Mouse (Mus musculus) limb, embryonic 14.5 days (tissue): ENCODE data around the gene Ptdss2. TPM values are rescaled to one million over a fixed set of nuclear protein-coding genes. Genes with fewer than 3 reads are reported as not detected.
A peak's percentile ranks its signal among the peaks of the same experiment; 100 is the strongest.

Experiments used
- ATAC-seq: fragments of 200-750 bp; cut with Nextera tagmentation; 2 replicates; pipeline ENCODE4 v1.8.0; 2017; ENCODE audit warnings: low read depth, moderate number of reproducible peaks, moderate TSS enrichment; ENCODE audit not compliant: low FRiP score
- DNase-seq: peaks from one replicate; pipeline ENCODE4 v3.0.0-alpha.2; 2015; ENCODE audit warnings: low spot score
- H3K27ac ChIP-seq: fragments of 300-500 bp; sonication (generic); replicated peaks from 2 replicates; pipeline ENCODE4 v1.5.1; 2014; ENCODE audit warnings: low read depth, mild to moderate bottlenecking, low read length, moderate library complexity, mixed read lengths
- H3K27me3 ChIP-seq: fragments of 300-500 bp; sonication (generic); 2 replicates; pipeline ENCODE4 v1.6.1; 2014; ENCODE audit warnings: low read length, mixed read lengths; ENCODE audit not compliant: control insufficient read depth, insufficient read depth
- H3K36me3 ChIP-seq: fragments of 300-500 bp; sonication (generic); 2 replicates; pipeline ENCODE4 v1.6.1; 2014; ENCODE audit warnings: mild to moderate bottlenecking, low read length, moderate library complexity, mixed read lengths; ENCODE audit not compliant: control insufficient read depth, insufficient read depth
- H3K4me1 ChIP-seq: fragments of 300-500 bp; sonication (generic); 2 replicates; pipeline ENCODE4 v1.6.1; 2014; ENCODE audit warnings: antibody characterized with exemption, low read length, mixed read lengths; ENCODE audit not compliant: control insufficient read depth, insufficient read depth
- H3K4me2 ChIP-seq: fragments of 300-500 bp; sonication (generic); replicated peaks from 2 replicates; pipeline ENCODE4 v1.6.1; 2014; ENCODE audit warnings: low read depth, mild to moderate bottlenecking, low read length, moderate library complexity; ENCODE audit not compliant: severe bottlenecking
- H3K4me3 ChIP-seq: fragments of 300-500 bp; sonication (generic); replicated peaks from 2 replicates; pipeline ENCODE4 v1.5.1; 2014; ENCODE audit warnings: low read length
- H3K9ac ChIP-seq: fragments of 300-500 bp; sonication (generic); 2 replicates; pipeline ENCODE4 v1.6.1; 2014; ENCODE audit warnings: mild to moderate bottlenecking, low read depth, low read length, moderate library complexity; ENCODE audit not compliant: severe bottlenecking
- H3K9me3 ChIP-seq: fragments of 300-500 bp; sonication (generic); 2 replicates; pipeline ENCODE4 v1.6.1; 2016; ENCODE audit warnings: low read length; ENCODE audit not compliant: control insufficient read depth
- POLR2A ChIP-seq: fragments of 200-500 bp; IDR thresholded peaks from 2 replicates; pipeline ENCODE4 v1.8.0; 2012; ENCODE audit warnings: inconsistent platforms, mild to moderate bottlenecking, moderate library complexity, borderline replicate concordance; ENCODE audit not compliant: insufficient read depth, insufficient read length; ENCODE audit errors: extremely low read depth
- WGBS: fragments of 180-500 bp; shearing (Covaris S2); extraction: QIAGEN DNeasy Blood & Tissue Kit; methylation state at CpG from one replicate; pipeline ENCODE4 v1.1.7; 2014; 5-methylcytosine and 5-hydroxymethylcytosine counted together
- polyA plus RNA-seq, 2 experiments: library from polyadenylated mRNA; depleted of rRNA in 1 of 2; stranded (reverse) in 1 of 2; unstranded in 1 of 2; fragments of >200 nt; fragmentation: Nextera tagmentation in 1 of 2; extraction: Ambion mirVana in 1 of 2; gene quantifications; 2 replicates each; pipeline versions ENCODE4 v1.2.1 to v1.2.3; 2012 to 2014

Ptdss2 gene
- polyA plus RNA-seq, 2 experiments, result 49.2 to 67.8 TPM

- no peak overlapping the region for H3K9ac ChIP-seq
- WGBS, result 88% methylated on average over 3 of the region's 3 CpGs
- no peak for TF ChIP-seq POLR2A
- no peaks in the 10 kb centered on the region for H3K9me3 ChIP-seq
- H3K4me2 ChIP-seq, result no peak overlapping the region
- H3K4me1 ChIP-seq, result peaks cover 9% of the 10 kb centered on the region
- no peak overlapping the region for H3K27ac ChIP-seq
- no peaks in the 10 kb centered on the region for H3K27me3 ChIP-seq
- DNase-seq (no peak), ATAC-seq (no peak)
- peaks cover 35% of the 10 kb centered on the region for H3K36me3 ChIP-seq
- no peak overlapping the region for H3K4me3 ChIP-seq
Measured at GRCm38 (mm10) chr7:141188733-141189132, 66.6 kb downstream of the Ptdss2 start.

GRCm38 (mm10) chr7:141190220-141190619 is 68.0 kb downstream of the Ptdss2 start:
- H3K36me3 ChIP-seq, result peaks cover 35% of the 10 kb centered on the region
- no peak overlapping the region for H3K27ac ChIP-seq
- H3K4me3 ChIP-seq, result no peak overlapping the region
- no peak for TF ChIP-seq POLR2A
- no peak for DNase-seq
- 93% methylated on average over 3 of the region's 3 CpGs for WGBS
- no peak overlapping the region for H3K4me2 ChIP-seq
- no peak for ATAC-seq
- peaks cover 11% of the 10 kb centered on the region for H3K4me1 ChIP-seq
- no peaks in the 10 kb centered on the region for H3K9me3 ChIP-seq
- no peaks in the 10 kb centered on the region for H3K27me3 ChIP-seq
- no peak overlapping the region for H3K9ac ChIP-seq

GRCm38 (mm10) chr7:141191036-141191435 is 68.9 kb downstream of the Ptdss2 start:
- TF ChIP-seq POLR2A, result no peak
- DNase-seq (no peak), ATAC-seq (no peak)
- no peak overlapping the region for H3K27ac ChIP-seq
- H3K4me3 ChIP-seq, result no peak overlapping the region
- 88% methylated on average over 14 of the region's 14 CpGs for WGBS
- H3K9me3 ChIP-seq, result no peaks in the 10 kb centered on the region
- peaks cover 35% of the 10 kb centered on the region for H3K36me3 ChIP-seq
- peaks cover 13% of the 10 kb centered on the region for H3K4me1 ChIP-seq
- no peak overlapping the region for H3K9ac ChIP-seq
- no peaks in the 10 kb centered on the region for H3K27me3 ChIP-seq
- H3K4me2 ChIP-seq, result no peak overlapping the region

- no peaks in the 10 kb centered on the region for H3K27me3 ChIP-seq
- peaks cover 35% of the 10 kb centered on the region for H3K36me3 ChIP-seq
- peak overlapping the region; percentile 96 for H3K4me2 ChIP-seq
- H3K9ac ChIP-seq, result 0 out of 2 replicates have a peak overlapping the region, but pooled peaks have one; percentile 89
- ATAC-seq (no peak), DNase-seq (no peak)
- no peak for TF ChIP-seq POLR2A
- peaks cover 13% of the 10 kb centered on the region for H3K4me1 ChIP-seq
- no peak overlapping the region for H3K27ac ChIP-seq
- WGBS, result 88% methylated on average over 24 of the region's 24 CpGs
- H3K9me3 ChIP-seq, result no peaks in the 10 kb centered on the region
- peak overlapping the region; percentile 92; the same call in 1 of the 2 replicates for H3K4me3 ChIP-seq
Measured at GRCm38 (mm10) chr7:141191796-141192685, 69.9 kb downstream of the Ptdss2 start.

- H3K9me3 ChIP-seq, result no peaks in the 10 kb centered on the region
- H3K4me1 ChIP-seq, result peaks cover 13% of the 10 kb centered on the region
- H3K27ac ChIP-seq, result 0 out of 2 replicates have a peak overlapping the region, but pooled peaks have one; percentile 79
- ATAC-seq, result no peak
- H3K9ac ChIP-seq, result peak overlapping the region; percentile 89
- peak overlapping the region; percentile 92 for H3K4me3 ChIP-seq
- peaks cover 39% of the 10 kb centered on the region for H3K36me3 ChIP-seq
- H3K4me2 ChIP-seq, result peak overlapping the region; percentile 96
- DNase-seq, result peak; percentile 23
- no peak for TF ChIP-seq POLR2A
- 43% methylated on average over 7 of the region's 12 CpGs for WGBS
- no peaks in the 10 kb centered on the region for H3K27me3 ChIP-seq
Measured at GRCm38 (mm10) chr7:141192776-141193347, 70.7 kb downstream of the Ptdss2 start.
